Mouse (Mus musculus) MEL (cell line): Measurements from ENCODE around the gene Glis1.

ENCODE experiments used
- CTCF ChIP-seq, 3 experiments: IDR thresholded peaks in 2 of 3; conservative IDR thresholded peaks in 1 of 3; 2 replicates each; pipeline ENCODE4 v1.5.1; 2011 to 2012; ENCODE audit warnings: low read length in 3 of 3, low read depth in 2 of 3, mild to moderate bottlenecking in 2 of 3, improper control_type of control experiment in 1 of 3, inconsistent platforms in 1 of 3, mixed read lengths in 1 of 3, moderate library complexity in 1 of 3; ENCODE audit not compliant: control insufficient read depth in 1 of 3, insufficient read depth in 1 of 3, poor library complexity in 1 of 3, severe bottlenecking in 1 of 3
- ELF1 ChIP-seq: IDR thresholded peaks from 2 replicates; pipeline ENCODE4 v1.6.1; 2014; ENCODE audit warnings: low read depth, mild to moderate bottlenecking, inconsistent platforms, low read length, improper control_type of control experiment, moderate library complexity
- EP300 ChIP-seq, 2 experiments: IDR thresholded peaks; 2 replicates each; pipeline ENCODE4 v1.6.1; 2011; ENCODE audit warnings: improper control_type of control experiment in 2 of 2, low read length in 2 of 2, low read depth in 1 of 2, mild to moderate bottlenecking in 1 of 2
- ETS1 ChIP-seq: IDR thresholded peaks from 2 replicates; pipeline ENCODE4 v1.6.1; 2012; ENCODE audit warnings: low read depth, mild to moderate bottlenecking, inconsistent platforms, low read length, improper control_type of control experiment, moderate library complexity
- GABPA ChIP-seq: IDR thresholded peaks from 2 replicates; pipeline ENCODE4 v1.6.1; 2012; ENCODE audit warnings: low read depth, mild to moderate bottlenecking, inconsistent platforms, low read length, improper control_type of control experiment, moderate library complexity
- MXI1 ChIP-seq: IDR thresholded peaks from 2 replicates; pipeline ENCODE4 v1.6.1; 2011; ENCODE audit warnings: mild to moderate bottlenecking, low read depth, low read length, improper control_type of control experiment
- MYC ChIP-seq: IDR thresholded peaks from 2 replicates; pipeline ENCODE4 v1.6.1; 2011; ENCODE audit warnings: low read depth, mild to moderate bottlenecking, low read length, improper control_type of control experiment, moderate library complexity
- NELFE ChIP-seq: IDR thresholded peaks from 2 replicates; pipeline ENCODE4 v1.6.1; 2011; ENCODE audit warnings: low read depth, low read length, improper control_type of control experiment
- POLR2AphosphoS2 ChIP-seq: IDR thresholded peaks from 2 replicates; pipeline ENCODE4 v1.6.1; 2011; ENCODE audit warnings: low read length, improper control_type of control experiment
- TBP ChIP-seq: IDR thresholded peaks from 2 replicates; pipeline ENCODE4 v1.8.0; 2011; ENCODE audit warnings: low read depth, low read length, improper control_type of control experiment
- ZC3H11A ChIP-seq: IDR thresholded peaks from 2 replicates; pipeline ENCODE4 v1.6.1; 2012; ENCODE audit warnings: low read depth, mild to moderate bottlenecking, inconsistent platforms, low read length, improper control_type of control experiment

- no peak for TF ChIP-seq CTCF (IDR thresholded peaks at IDR 0.05 in 2 of 3, conservative IDR thresholded peaks at IDR 0.05 in 1 of 3; ENCODE audit: control insufficient read depth in 1 of 3, insufficient read depth in 1 of 3, low read depth in 2 of 3, low read length in 3 of 3, poor library complexity in 1 of 3, severe bottlenecking in 1 of 3)
- TF ChIP-seq MYC: 0 out of 2 replicates have a peak, but pooled peaks have one; percentile 15
- no peak for TF ChIP-seq POLR2AphosphoS2
- TF ChIP-seq EP300 (IDR thresholded peaks at IDR 0.05; ENCODE audit: low read depth in 1 of 2, low read length in 2 of 2): 0 out of 4 replicates have a peak, but pooled peaks of 1 of the 2 experiments have one; percentile 12
- TF ChIP-seq ELF1: no peak
- no peak for TF ChIP-seq NELFE
- TF ChIP-seq MXI1: no peak
- no peak for TF ChIP-seq GABPA
- TF ChIP-seq TBP: no peak
- peak; percentile 17; the same call in 1 of the 2 replicates for TF ChIP-seq ETS1
- TF ChIP-seq ZC3H11A: no peak
Observed at GRCm38 (mm10) chr4:107552696-107553095, 118.3 kb downstream of the Glis1 start.
